Mouse (Mus musculus): ENCODE data around the gene Fam131a.

Gene Fam131a

GRCm38 (mm10) chr16:20715976-20716840, 23.2 kb downstream of the Fam131a start:
- CTCF ChIA-PET = interaction anchor here (0.6 to 0.7 kb wide), 2 partner anchors 8 to 47 kb away, joined by 3 read pairs; no protein-coding TSS in a partner anchor

- CTCF ChIA-PET = interaction anchor here (0.6 to 0.7 kb wide), 2 partner anchors 9 to 47 kb away, joined by 3 read pairs; no protein-coding TSS in a partner anchor
Measured at GRCm38 (mm10) chr16:20716841-20717180, 23.8 kb downstream of the Fam131a start.

GRCm38 (mm10) chr16:20717181-20717977, 24.3 kb downstream of the Fam131a start, which contains the start of the genes Polr2h and Clcn2:
Gene Polr2h (plus strand): TSS chr16:20717665.
Gene Clcn2 (minus strand): TSS chr16:20717746.
- CTCF ChIA-PET = interaction anchor here (0.8 kb wide), 1 partner anchor 37 kb away, joined by 6 read pairs; no protein-coding TSS in a partner anchor

- CTCF ChIA-PET = interaction anchor here (0.8 kb wide), 1 partner anchor 36 kb away, joined by 6 read pairs; no protein-coding TSS in a partner anchor
Measured at GRCm38 (mm10) chr16:20717978-20718670, 25.1 kb downstream of the Fam131a start.

GRCm38 (mm10) chr16:20721808-20722207, 28.8 kb downstream of the Fam131a start:
- CTCF ChIA-PET = no interaction called here

- CTCF ChIA-PET = no interaction called here
Measured at GRCm38 (mm10) chr16:20722736-20723135, 29.7 kb downstream of the Fam131a start.

GRCm38 (mm10) chr16:20723247-20723646, 30.2 kb downstream of the Fam131a start:
- CTCF ChIA-PET = interaction anchor here (0.6 kb wide), 1 partner anchor 47 kb away, joined by 4 read pairs; no protein-coding TSS in a partner anchor

GRCm38 (mm10) chr16:20724338-20724748, 31.3 kb downstream of the Fam131a start:
- CTCF ChIA-PET = no interaction called here

GRCm38 (mm10) chr16:20725321-20725720, 32.3 kb downstream of the Fam131a start:
- CTCF ChIA-PET = no interaction called here

GRCm38 (mm10) chr16:20725750-20726149, 32.7 kb downstream of the Fam131a start:
- CTCF ChIA-PET = no interaction called here

GRCm38 (mm10) chr16:20726384-20726783, 33.3 kb downstream of the Fam131a start:
- CTCF ChIA-PET = interaction anchor here (0.6 kb wide), 1 partner anchor 35 kb away, joined by 3 read pairs; no protein-coding TSS in a partner anchor

GRCm38 (mm10) chr16:20730293-20730711, 37.3 kb downstream of the Fam131a start:
- CTCF ChIA-PET = no interaction called here

GRCm38 (mm10) chr16:20731688-20732087, 38.6 kb downstream of the Fam131a start:
- CTCF ChIA-PET = no interaction called here

- CTCF ChIA-PET = no interaction called here
Measured at GRCm38 (mm10) chr16:20732251-20732924, 39.3 kb downstream of the Fam131a start.

- CTCF ChIA-PET = no interaction called here
Measured at GRCm38 (mm10) chr16:20732925-20733730, 40.1 kb downstream of the Fam131a start, which contains the start of gene Chrd. Gene Chrd (plus strand): TSS chr16:20733127.

- CTCF ChIA-PET = no interaction called here
Measured at GRCm38 (mm10) chr16:20733731-20734730, 41.0 kb downstream of the Fam131a start, which contains the start of gene Thpo. Gene Thpo (minus strand): TSS chr16:20734511.

- CTCF ChIA-PET = no interaction called here
Measured at GRCm38 (mm10) chr16:20735651-20736050, 42.6 kb downstream of the Fam131a start.

- CTCF ChIA-PET = no interaction called here
Measured at GRCm38 (mm10) chr16:20736168-20736567, 43.1 kb downstream of the Fam131a start.

- CTCF ChIA-PET = no interaction called here
Measured at GRCm38 (mm10) chr16:20736823-20737222, 43.8 kb downstream of the Fam131a start.

All from spleen, embryonic (tissue).